Mouse (Mus musculus): ENCODE results near the gene Tmem131. TPM values are rescaled to one million over a fixed set of nuclear protein-coding genes. Genes with fewer than 3 reads are reported as not detected.

Gene Tmem131
- polyA plus RNA-seq, 1 experiment from 2014 or later = 11.2 TPM

DNA sequence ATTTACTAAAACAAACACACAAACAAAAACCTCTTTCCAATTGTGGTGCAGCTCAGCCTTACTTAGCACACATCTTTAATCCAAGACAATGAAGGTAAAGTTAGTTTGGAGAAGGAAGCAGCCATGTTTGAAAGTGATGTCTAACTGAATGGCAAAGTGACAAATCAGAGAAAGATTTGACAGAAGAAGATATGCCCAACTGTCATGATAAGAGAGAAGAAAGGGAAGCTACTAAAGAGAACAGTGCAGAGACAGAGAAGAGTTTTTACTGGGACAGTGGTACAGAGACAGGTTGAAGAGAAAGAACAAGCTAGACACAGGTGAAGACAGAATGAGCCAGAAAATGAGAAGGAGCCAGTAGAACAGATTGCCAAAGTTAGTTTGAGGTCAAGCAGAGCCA is 19.6 kb downstream of the Tmem131 start:
- Histone ChIP-seq H3K9ac (replicated peaks) (no peak overlapping the region), H3K27me3 (replicated peaks) (no peaks in the 10 kb centered on the region), H3K4me2 (no peak overlapping the region), H3K27ac (replicated peaks) (no peak overlapping the region), H3K36me3 (no peaks in the 10 kb centered on the region), H3K4me3 (replicated peaks) (no peak overlapping the region), H3K9me3 (replicated peaks) (no peaks in the 10 kb centered on the region), H3K4me1 (peaks cover 41% of the 10 kb centered on the region)
- no peak for ATAC-seq (ENCODE audit: low FRiP score)

DNA sequence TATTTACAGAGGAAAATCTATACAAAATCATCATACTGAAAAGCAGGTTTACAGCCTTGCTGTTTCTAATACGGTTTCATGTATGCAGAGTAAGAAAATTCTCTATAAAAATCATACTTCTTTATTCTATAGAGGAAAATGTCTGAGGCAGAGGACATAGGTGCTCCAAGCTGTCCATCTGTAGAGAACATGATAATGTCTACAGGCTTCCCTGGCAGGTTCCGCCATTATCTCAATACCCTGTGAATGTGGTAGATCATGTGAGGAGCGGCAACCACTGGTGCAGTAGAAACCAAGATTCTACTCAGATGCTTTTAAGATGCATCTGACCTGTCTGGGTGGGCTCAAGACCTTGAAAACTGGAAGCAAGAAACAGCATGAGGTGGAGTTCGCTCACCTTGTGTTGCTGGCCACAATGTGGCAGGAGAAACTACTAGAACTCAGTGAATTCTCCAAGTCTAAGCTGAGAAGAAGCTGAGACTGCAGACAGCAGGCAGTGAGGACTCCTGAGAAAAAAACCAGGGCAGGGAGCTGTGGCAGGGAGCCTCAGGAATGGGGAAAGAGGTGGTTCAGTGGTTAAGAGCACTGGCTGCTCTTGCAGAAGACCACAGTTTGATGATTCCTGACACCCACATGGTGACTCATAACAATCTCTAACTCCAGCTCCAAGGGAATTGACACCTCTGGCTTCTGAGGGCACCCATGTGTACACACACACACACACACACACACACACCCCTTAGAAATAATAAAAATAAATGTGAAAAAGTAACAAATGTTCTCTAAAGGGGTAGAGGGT is 20.6 kb downstream of the Tmem131 start:
- no peak for ATAC-seq (ENCODE audit: low FRiP score)
- H3K27me3 ChIP-seq (replicated peaks) = no peaks in the 10 kb centered on the region
- H3K36me3 ChIP-seq = no peaks in the 10 kb centered on the region
- no peak overlapping the region for H3K9ac ChIP-seq (replicated peaks)
- no peak overlapping the region for H3K4me2 ChIP-seq
- no peak overlapping the region for H3K27ac ChIP-seq (replicated peaks)
- no peaks in the 10 kb centered on the region for H3K9me3 ChIP-seq (replicated peaks)
- H3K4me3 ChIP-seq (replicated peaks) = no peak overlapping the region
- 96% methylated on average over 4 of the region's 4 CpGs for WGBS
- peaks cover 49% of the 10 kb centered on the region for H3K4me1 ChIP-seq

DNA sequence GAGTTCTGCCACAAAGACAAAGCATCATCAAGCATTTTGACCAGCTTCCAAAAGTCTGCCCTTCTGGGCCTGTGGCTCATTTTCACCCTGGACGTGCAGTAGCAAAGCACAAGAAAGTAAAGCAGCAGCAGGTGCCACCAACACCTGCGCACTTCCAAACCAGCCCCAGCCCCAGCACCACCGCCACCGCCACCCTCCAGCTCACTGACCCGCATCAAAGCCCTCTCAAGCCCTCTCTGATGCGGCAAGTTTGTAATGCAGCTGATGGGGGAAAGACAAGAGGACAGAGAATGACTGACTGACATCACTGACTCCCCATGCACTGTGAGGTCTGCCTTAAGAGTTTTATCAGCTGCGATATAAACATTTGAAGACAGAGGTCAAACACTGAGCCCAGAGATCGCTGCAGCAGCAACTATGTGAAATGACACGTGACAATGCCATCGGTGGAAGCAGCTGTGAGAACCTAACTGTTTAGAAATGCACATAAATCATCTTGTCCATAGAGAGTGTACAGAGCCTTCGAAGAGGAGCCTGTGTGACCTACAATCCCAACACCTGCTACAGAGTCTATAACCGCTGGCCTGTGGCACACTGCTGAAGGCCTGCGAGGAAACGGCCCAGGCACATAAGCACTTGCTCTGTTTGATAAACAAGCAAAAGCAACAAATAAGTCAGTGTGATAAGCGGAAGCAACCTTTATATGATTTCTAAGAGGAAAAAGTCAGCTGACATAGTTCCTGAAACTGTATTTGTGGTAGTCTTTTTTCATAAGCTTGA is 21.7 kb downstream of the Tmem131 start:
- WGBS = 50% methylated on average over 15 of the region's 15 CpGs
- no peak for ATAC-seq (ENCODE audit: low FRiP score)
- Histone ChIP-seq H3K4me2 (no peak overlapping the region), H3K4me3 (replicated peaks) (no peak overlapping the region), H3K27ac (replicated peaks) (peak overlapping the region; percentile 58; the same call in 1 of the 2 replicates), H3K36me3 (no peaks in the 10 kb centered on the region), H3K27me3 (replicated peaks) (no peaks in the 10 kb centered on the region), H3K9ac (replicated peaks) (no peak overlapping the region), H3K9me3 (replicated peaks) (no peaks in the 10 kb centered on the region), H3K4me1 (peaks cover 49% of the 10 kb centered on the region)

DNA sequence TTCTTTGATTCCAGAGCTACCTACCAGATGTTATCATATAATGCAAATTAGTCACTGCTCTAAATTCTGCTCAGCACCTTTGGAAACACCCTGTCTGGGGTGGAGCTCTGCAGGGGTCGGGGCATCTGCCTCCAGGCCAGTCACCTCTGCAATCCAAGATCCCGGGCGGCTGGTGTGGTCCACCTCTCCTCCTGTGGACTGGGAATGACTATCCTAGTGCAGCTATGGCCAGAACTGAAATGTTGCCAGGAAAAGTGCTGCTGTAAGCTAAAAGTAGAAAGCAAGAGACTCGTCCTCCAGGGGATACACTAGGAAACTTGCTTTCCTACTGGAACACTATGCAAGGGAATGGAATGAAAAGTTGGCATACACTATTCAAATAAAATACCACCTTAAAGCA is 22.7 kb downstream of the Tmem131 start:
- Histone ChIP-seq H3K27ac (replicated peaks) (peak overlapping the region; percentile 58; the same call in 1 of the 2 replicates), H3K36me3 (no peaks in the 10 kb centered on the region), H3K27me3 (replicated peaks) (no peaks in the 10 kb centered on the region), H3K4me1 (peaks cover 43% of the 10 kb centered on the region), H3K9me3 (replicated peaks) (no peaks in the 10 kb centered on the region), H3K4me2 (no peak overlapping the region), H3K9ac (replicated peaks) (no peak overlapping the region), H3K4me3 (replicated peaks) (no peak overlapping the region)
- WGBS = 69% methylated on average over 4 of the region's 4 CpGs
- ATAC-seq (ENCODE audit: low FRiP score) = no peak

DNA sequence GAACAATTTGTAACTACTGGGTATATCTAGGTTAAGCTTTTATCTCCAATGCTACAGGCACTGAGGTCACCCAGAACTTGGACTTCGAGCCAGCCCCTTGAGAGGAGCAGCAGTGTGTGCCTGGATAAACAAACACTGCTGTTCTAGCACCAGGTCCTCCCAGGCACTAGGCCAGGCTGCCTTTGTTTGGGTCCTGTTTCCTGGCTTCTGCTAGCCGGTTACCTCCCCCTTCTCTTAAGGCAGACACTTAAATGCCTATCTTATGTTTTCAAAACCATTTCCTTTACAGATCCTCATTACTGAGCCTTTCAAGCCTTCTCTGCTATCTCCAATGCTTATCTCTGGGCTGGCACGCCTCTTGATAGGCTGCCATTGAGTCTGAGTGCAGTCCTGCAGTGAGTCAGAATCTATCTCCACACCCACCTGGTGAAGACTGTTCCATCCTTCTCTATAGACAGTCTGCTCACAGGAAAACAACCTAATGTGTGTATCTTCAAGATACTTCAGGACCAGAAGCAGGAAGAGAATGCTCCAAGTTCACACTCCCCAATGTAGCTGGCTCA is 23.2 kb downstream of the Tmem131 start:
- Histone ChIP-seq H3K9ac (replicated peaks) (no peak overlapping the region), H3K36me3 (no peaks in the 10 kb centered on the region), H3K27me3 (replicated peaks) (no peaks in the 10 kb centered on the region), H3K9me3 (replicated peaks) (no peaks in the 10 kb centered on the region), H3K4me2 (no peak overlapping the region), H3K4me3 (replicated peaks) (no peak overlapping the region), H3K4me1 (peaks cover 43% of the 10 kb centered on the region), H3K27ac (replicated peaks) (peak overlapping the region; percentile 58; the same call in 1 of the 2 replicates)
- WGBS = 54% methylated on average over 3 of the region's 3 CpGs
- ATAC-seq (ENCODE audit: low FRiP score) = no peak

DNA sequence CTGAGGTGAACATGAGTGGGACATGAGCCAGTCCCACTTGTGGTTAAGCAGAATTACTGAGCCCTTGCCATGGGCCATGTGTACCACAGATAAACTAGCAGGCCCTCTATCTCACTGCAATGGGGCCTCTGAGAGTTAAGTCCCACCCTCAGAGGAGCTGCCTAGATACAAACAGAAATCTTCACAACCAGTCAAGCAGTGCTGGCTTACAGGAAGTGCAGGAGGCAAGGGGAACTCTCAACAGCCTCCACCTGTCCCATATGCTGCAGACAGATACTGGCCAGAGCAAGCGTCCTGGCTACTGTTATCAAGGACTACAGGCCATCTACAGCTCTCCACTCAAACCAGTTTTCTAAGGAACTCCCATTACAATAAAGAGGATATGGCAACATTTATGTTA is 23.7 kb downstream of the Tmem131 start:
- Histone ChIP-seq H3K4me3 (replicated peaks) (no peak overlapping the region), H3K9ac (replicated peaks) (no peak overlapping the region), H3K9me3 (replicated peaks) (no peaks in the 10 kb centered on the region), H3K4me2 (no peak overlapping the region), H3K36me3 (no peaks in the 10 kb centered on the region), H3K4me1 (peaks cover 43% of the 10 kb centered on the region), H3K27me3 (replicated peaks) (no peaks in the 10 kb centered on the region), H3K27ac (replicated peaks) (peak overlapping the region; percentile 34; the same call in 1 of the 2 replicates)
- 80% methylated on average over 1 of the region's 1 CpGs for WGBS
- ATAC-seq (ENCODE audit: low FRiP score) = no peak

DNA sequence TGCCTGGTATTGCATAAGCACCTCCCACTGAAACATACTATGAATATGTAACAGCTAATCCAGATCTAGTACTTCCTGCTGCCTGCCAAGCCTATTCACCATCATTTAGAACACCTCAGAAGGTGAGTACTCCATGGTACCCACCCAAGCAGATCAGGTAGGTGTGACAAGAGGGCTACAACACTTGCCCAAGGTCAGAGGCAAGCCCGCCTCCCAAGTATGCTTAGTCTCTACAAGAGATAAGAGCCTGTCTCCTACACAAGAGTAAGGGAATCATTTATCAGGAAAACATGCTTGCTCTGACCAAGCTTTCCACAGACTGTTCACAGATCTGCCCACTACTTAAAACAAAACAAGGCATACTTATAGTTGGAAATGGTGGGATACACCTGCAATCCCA is 26.0 kb downstream of the Tmem131 start:
- no peak for ATAC-seq (ENCODE audit: low FRiP score)
- H3K27me3 ChIP-seq (replicated peaks) = no peaks in the 10 kb centered on the region
- no peaks in the 10 kb centered on the region for H3K9me3 ChIP-seq (replicated peaks)
- H3K4me3 ChIP-seq (replicated peaks) = no peak overlapping the region
- no peak overlapping the region for H3K9ac ChIP-seq (replicated peaks)
- H3K4me2 ChIP-seq = no peak overlapping the region
- H3K4me1 ChIP-seq = peaks cover 38% of the 10 kb centered on the region
- H3K27ac ChIP-seq (replicated peaks) = no peak overlapping the region
- WGBS = 93% methylated on average over 1 of the region's 1 CpGs
- H3K36me3 ChIP-seq = no peaks in the 10 kb centered on the region

DNA sequence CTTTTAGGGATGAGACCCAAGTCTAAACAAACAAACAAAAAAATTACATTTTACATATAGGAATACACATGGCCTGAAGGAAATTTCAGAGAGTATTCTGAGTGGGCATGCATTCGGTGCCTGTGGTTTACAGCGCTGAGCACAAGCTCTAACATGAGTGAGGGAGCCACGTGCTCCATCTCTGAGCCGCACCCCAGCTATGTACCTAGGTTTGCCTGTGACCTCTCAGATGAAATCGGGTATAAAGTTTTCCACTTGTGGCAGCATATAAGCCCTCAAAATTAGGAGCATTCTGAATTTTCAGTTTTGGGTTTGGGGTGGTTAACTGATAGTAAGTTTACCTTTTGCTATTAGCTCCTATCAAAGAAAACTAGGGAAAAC is 28.3 kb downstream of the Tmem131 start:
- Histone ChIP-seq H3K4me1 (peaks cover 19% of the 10 kb centered on the region), H3K4me2 (no peak overlapping the region), H3K9me3 (replicated peaks) (no peaks in the 10 kb centered on the region), H3K27ac (replicated peaks) (no peak overlapping the region), H3K9ac (replicated peaks) (no peak overlapping the region), H3K4me3 (replicated peaks) (no peak overlapping the region), H3K27me3 (replicated peaks) (no peaks in the 10 kb centered on the region), H3K36me3 (no peaks in the 10 kb centered on the region)
- ATAC-seq (ENCODE audit: low FRiP score) = no peak
- 96% methylated on average over 5 of the region's 5 CpGs for WGBS

DNA sequence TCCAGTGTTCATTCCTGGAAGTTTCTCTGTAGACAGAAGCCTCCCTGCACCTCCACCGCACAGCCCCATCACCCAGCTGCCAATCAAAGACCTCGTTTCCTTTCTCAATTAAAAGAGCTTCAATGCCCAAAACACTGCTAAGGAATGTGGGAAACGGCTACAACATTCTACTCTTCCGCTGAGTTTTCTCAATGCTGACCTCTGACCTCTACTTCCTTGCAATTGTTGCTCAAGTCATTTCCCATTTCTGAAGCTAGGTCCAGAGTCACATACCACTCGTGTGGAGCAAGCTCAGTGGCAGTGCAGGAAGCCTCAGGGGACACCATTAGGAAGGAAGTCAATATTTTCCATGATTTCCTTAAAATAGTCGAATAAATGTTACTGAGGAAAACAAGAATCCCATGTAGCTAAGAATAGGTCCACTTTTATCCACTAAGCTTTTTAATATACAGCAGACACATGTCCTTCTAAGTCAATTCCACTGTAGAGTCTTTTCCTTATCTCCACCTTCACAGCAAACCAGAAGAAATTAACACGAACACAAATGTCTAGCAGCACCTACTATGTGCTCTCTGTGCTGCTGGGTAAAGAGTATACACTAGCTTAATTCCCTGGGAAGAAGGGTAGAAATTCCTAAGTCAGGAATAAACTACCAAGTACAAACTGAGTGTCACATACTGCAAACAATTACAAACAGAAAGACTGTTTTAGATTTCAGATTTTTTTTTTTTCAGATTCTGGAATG is 28.8 kb downstream of the Tmem131 start:
- no peak for ATAC-seq (ENCODE audit: low FRiP score)
- Histone ChIP-seq H3K4me1 (peaks cover 13% of the 10 kb centered on the region), H3K9ac (replicated peaks) (no peak overlapping the region), H3K27ac (replicated peaks) (no peak overlapping the region), H3K27me3 (replicated peaks) (no peaks in the 10 kb centered on the region), H3K4me3 (replicated peaks) (no peak overlapping the region), H3K36me3 (no peaks in the 10 kb centered on the region), H3K9me3 (replicated peaks) (no peaks in the 10 kb centered on the region), H3K4me2 (no peak overlapping the region)
- 57% methylated on average over 7 of the region's 7 CpGs for WGBS

DNA sequence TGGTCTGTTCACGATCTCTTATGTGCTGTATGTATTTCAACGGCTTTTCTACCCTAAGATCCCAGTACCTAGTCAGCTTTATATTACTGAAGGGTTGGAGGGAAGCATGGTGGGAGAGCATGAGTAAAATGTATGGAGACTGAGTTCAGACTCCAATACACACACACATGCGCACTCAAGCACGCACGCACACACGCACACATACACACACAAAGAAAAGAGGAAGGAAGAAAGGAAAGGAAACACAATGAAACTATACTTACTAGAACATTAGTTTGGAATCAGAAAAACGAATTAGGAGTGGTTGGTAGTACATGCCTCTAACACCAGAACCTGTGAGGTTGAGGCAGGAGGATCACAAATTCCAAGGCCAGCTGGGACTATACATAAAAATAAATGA is 29.7 kb downstream of the Tmem131 start:
- no peak overlapping the region for H3K4me2 ChIP-seq
- no peak overlapping the region for H3K4me3 ChIP-seq (replicated peaks)
- H3K4me1 ChIP-seq = peaks cover 7% of the 10 kb centered on the region
- ATAC-seq (ENCODE audit: low FRiP score) = no peak
- no peaks in the 10 kb centered on the region for H3K9me3 ChIP-seq (replicated peaks)
- 91% methylated on average over 7 of the region's 7 CpGs for WGBS
- no peak overlapping the region for H3K9ac ChIP-seq (replicated peaks)
- H3K27ac ChIP-seq (replicated peaks) = no peak overlapping the region
- H3K27me3 ChIP-seq (replicated peaks) = no peaks in the 10 kb centered on the region
- H3K36me3 ChIP-seq = no peaks in the 10 kb centered on the region

DNA sequence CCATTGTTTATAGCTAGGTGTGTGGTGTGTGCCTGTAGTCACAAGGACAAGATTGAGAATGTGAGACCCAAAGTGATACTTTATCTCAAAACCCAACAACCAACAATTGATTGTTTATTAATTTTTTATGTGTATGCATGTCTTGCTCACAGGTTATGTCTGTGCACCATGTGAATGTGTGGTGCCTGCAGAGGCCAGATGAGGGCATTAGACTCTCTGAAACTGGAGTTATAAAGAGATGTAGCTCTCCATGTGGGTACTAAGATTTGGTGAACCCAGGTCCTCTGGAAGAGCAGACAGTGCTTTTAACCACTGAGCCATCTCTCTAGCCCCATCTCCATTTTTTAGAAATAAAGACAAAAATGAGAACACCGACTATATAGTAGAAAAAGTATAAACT is 31.2 kb downstream of the Tmem131 start:
- no peak for ATAC-seq (ENCODE audit: low FRiP score)
- Histone ChIP-seq H3K9me3 (replicated peaks) (no peaks in the 10 kb centered on the region), H3K27me3 (replicated peaks) (no peaks in the 10 kb centered on the region), H3K9ac (replicated peaks) (no peak overlapping the region), H3K4me2 (no peak overlapping the region), H3K36me3 (no peaks in the 10 kb centered on the region), H3K27ac (replicated peaks) (no peak overlapping the region), H3K4me3 (replicated peaks) (no peak overlapping the region), H3K4me1 (no peaks in the 10 kb centered on the region; the same call in 1 of the 2 replicates)
- WGBS = 96% methylated on average over 1 of the region's 1 CpGs
